Comparison of ENCODE assay signal across 24 mouse cellular contexts in the genomic region with DNA sequence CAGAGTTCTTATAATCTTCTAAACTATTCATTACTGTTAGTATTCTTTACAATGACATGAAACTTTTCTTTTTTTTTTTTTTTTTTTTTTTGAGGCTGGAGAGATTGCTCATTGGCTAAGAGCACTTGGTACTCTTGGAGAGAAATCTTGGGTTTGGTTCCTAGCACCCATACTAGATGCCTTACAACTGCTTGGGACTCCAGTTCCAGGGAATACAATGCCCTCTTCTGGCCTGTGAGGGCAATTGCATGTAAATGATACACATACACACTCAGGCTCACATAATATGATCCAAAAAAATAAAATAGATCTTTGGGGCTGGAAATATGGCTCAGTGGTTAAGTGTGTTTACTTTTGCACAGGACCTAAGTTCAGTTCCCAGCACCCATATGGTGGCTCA. TPM values are rescaled to one million over a fixed set of nuclear protein-coding genes. Genes with fewer than 3 reads are reported as not detected.
DNase-seq lines count a peak whose midpoint lies in the region; ATAC-seq and TF ChIP-seq lines count a peak whose summit lies in the region.
"Had no signal": no experiment of that assay in that cellular context is flagged by ENCODE, and none has a peak within 500 bp of the region (broad histone marks: within the 10 kb centered on the region; RNA-seq: fewer than 3 reads in every experiment).

No protein-coding gene starts in this region.

- no peak overlapping the region for H3K4me2 ChIP-seq in intestine, postnatal 0 days (replicated peaks; ENCODE audit: low read depth)
- H3K4me2 ChIP-seq in intestine, embryonic 15.5 days (replicated peaks): no peak overlapping the region
- H3K4me2 ChIP-seq in midbrain, postnatal 0 days (ENCODE audit: low read depth, low read length, poor library complexity, severe bottlenecking): no peak overlapping the region
- no peak overlapping the region for H3K4me2 ChIP-seq in midbrain, embryonic 13.5 days (replicated peaks)
- H3K4me2 ChIP-seq: embryonic facial prominence, embryonic 15.5 days; forebrain, embryonic 15.5 days; hindbrain, embryonic 13.5 days; liver, embryonic 13.5 days; lung, embryonic 15.5 days; neural tube, embryonic 15.5 days had no signal

- no peaks in the 10 kb centered on the region for H3K9me3 ChIP-seq in intestine, postnatal 0 days (ENCODE audit: control insufficient read depth)
- H3K9me3 ChIP-seq in intestine, embryonic 15.5 days: no peaks in the 10 kb centered on the region
- no peaks in the 10 kb centered on the region for H3K9me3 ChIP-seq in midbrain, postnatal 0 days (ENCODE audit: low read length)
- no peaks in the 10 kb centered on the region for H3K9me3 ChIP-seq in midbrain, embryonic 13.5 days
- H3K9me3 ChIP-seq: embryonic facial prominence, embryonic 15.5 days; forebrain, embryonic 15.5 days; hindbrain, embryonic 13.5 days; limb, embryonic 10.5 days; liver, embryonic 13.5 days; lung, embryonic 15.5 days; neural tube, embryonic 15.5 days had no signal

- peak; percentile 33; the same call in 1 of the 2 replicates for TF ChIP-seq CTCF in intestine, postnatal 0 days (IDR thresholded peaks at IDR 0.05; ENCODE audit: low read depth)
- TF ChIP-seq CTCF in midbrain, postnatal 0 days (IDR thresholded peaks at IDR 0.05): peak; percentile 12; the same call in 1 of the 2 replicates

- H3K9ac ChIP-seq in intestine, postnatal 0 days (ENCODE audit: low read depth, low read length): no peak overlapping the region
- H3K9ac ChIP-seq in intestine, embryonic 15.5 days: no peak overlapping the region
- no peak overlapping the region for H3K9ac ChIP-seq in midbrain, postnatal 0 days (replicated peaks; ENCODE audit: low read length, poor library complexity, severe bottlenecking)
- H3K9ac ChIP-seq in midbrain, embryonic 13.5 days (replicated peaks): no peak overlapping the region
- H3K9ac ChIP-seq: embryonic facial prominence, embryonic 15.5 days; forebrain, embryonic 15.5 days; hindbrain, embryonic 13.5 days; liver, embryonic 13.5 days; lung, embryonic 15.5 days; neural tube, embryonic 15.5 days had no signal

- H3K4me3 ChIP-seq in intestine, postnatal 0 days (ENCODE audit: low read depth, low read length): no peak overlapping the region
- H3K4me3 ChIP-seq in intestine, embryonic 15.5 days (replicated peaks): no peak overlapping the region
- H3K4me3 ChIP-seq in midbrain, postnatal 0 days (ENCODE audit: low read depth, low read length): no peak overlapping the region
- H3K4me3 ChIP-seq in midbrain, embryonic 13.5 days (replicated peaks): no peak overlapping the region
- H3K4me3 ChIP-seq: embryonic facial prominence, embryonic 15.5 days; forebrain, embryonic 15.5 days; hindbrain, embryonic 13.5 days; limb, embryonic 10.5 days; liver, embryonic 13.5 days; lung, embryonic 15.5 days; midbrain, embryonic 10.5 days; neural tube, embryonic 15.5 days had no signal

- H3K36me3 ChIP-seq in intestine, postnatal 0 days (ENCODE audit: control insufficient read depth, insufficient read depth): peaks cover 28% of the 10 kb centered on the region
- H3K36me3 ChIP-seq in intestine, embryonic 15.5 days: 0 out of 2 replicates have a peak, but pooled peaks cover 6% of the 10 kb centered on the region
- H3K36me3 ChIP-seq in midbrain, postnatal 0 days (ENCODE audit: insufficient read depth, low read length): peaks cover 20% of the 10 kb centered on the region
- H3K36me3 ChIP-seq in midbrain, embryonic 13.5 days: peaks cover 55% of the 10 kb centered on the region

- no peak for DNase-seq in midbrain, postnatal 0 days (ENCODE audit: low spot score)
- peak; percentile 45 for DNase-seq in ZHBTc4 (ENCODE audit: low read depth, low spot score)
- DNase-seq in adrenal gland, postnatal 4 days (ENCODE audit: low spot score in 2 of 2): no peak
- DNase-seq: adrenal gland, postnatal 10 days; B cell, adult 2 months; cerebellum, adult 8-10 months; gastrocnemius, postnatal 25 days; kidney, adult 8-10 months; kidney, postnatal 10 days; liver, embryonic 13.5 days; thymus, postnatal 14 days had no signal

- H3K27me3 ChIP-seq in intestine, postnatal 0 days (replicated peaks; ENCODE audit: control insufficient read depth, insufficient read depth, low read length): no peaks in the 10 kb centered on the region
- no peaks in the 10 kb centered on the region for H3K27me3 ChIP-seq in intestine, embryonic 15.5 days (replicated peaks)
- H3K27me3 ChIP-seq in midbrain, postnatal 0 days (ENCODE audit: insufficient read depth, low read length): no peaks in the 10 kb centered on the region
- H3K27me3 ChIP-seq in midbrain, embryonic 13.5 days: no peaks in the 10 kb centered on the region
- H3K27me3 ChIP-seq: embryonic facial prominence, embryonic 15.5 days; forebrain, embryonic 15.5 days; hindbrain, embryonic 13.5 days; liver, embryonic 13.5 days; lung, embryonic 15.5 days; neural tube, embryonic 15.5 days had no signal

- H3K27ac ChIP-seq in intestine, postnatal 0 days (ENCODE audit: low read depth, low read length): no peak overlapping the region
- no peak overlapping the region for H3K27ac ChIP-seq in intestine, embryonic 15.5 days
- H3K27ac ChIP-seq in midbrain, postnatal 0 days (ENCODE audit: low read depth, low read length): no peak overlapping the region
- no peak overlapping the region for H3K27ac ChIP-seq in midbrain, embryonic 13.5 days
- H3K27ac ChIP-seq: embryonic facial prominence, embryonic 15.5 days; forebrain, embryonic 15.5 days; hindbrain, embryonic 13.5 days; limb, embryonic 10.5 days; liver, embryonic 13.5 days; lung, embryonic 15.5 days; macrophage; midbrain, embryonic 10.5 days; neural tube, embryonic 15.5 days had no signal

- ATAC-seq in intestine, postnatal 0 days: no peak
- no peak for ATAC-seq in intestine, embryonic 15.5 days
- ATAC-seq in midbrain, postnatal 0 days (ENCODE audit: low FRiP score): no peak
- no peak for ATAC-seq in midbrain, embryonic 13.5 days
- no peak for ATAC-seq in cerebellum, adult (ENCODE audit: insufficient number of reproducible peaks, low FRiP score, low TSS enrichment)
- ATAC-seq: forebrain, embryonic 15.5 days; inflammation-experienced regulatory T-cells, adult 6 months had no signal

- H3K4me1 ChIP-seq in intestine, postnatal 0 days (replicated peaks; ENCODE audit: control insufficient read depth, insufficient read depth, low read length): no peaks in the 10 kb centered on the region
- H3K4me1 ChIP-seq in intestine, embryonic 15.5 days (replicated peaks): no peaks in the 10 kb centered on the region
- no peaks in the 10 kb centered on the region for H3K4me1 ChIP-seq in midbrain, postnatal 0 days (ENCODE audit: insufficient read depth, low read length)
- 0 out of 2 replicates have a peak, but pooled peaks cover 3% of the 10 kb centered on the region for H3K4me1 ChIP-seq in midbrain, embryonic 13.5 days (replicated peaks)
- H3K4me1 ChIP-seq: embryonic facial prominence, embryonic 15.5 days; forebrain, embryonic 15.5 days; limb, embryonic 10.5 days; liver, embryonic 13.5 days; lung, embryonic 15.5 days; midbrain, embryonic 10.5 days had no signal

RNA-seq across cellular contexts. Expression of a gene that starts 8.8 kb away (rescaled TPM):
- polyA plus RNA-seq in intestine, postnatal 0 days (2015; fragmentation: Nextera tagmentation; extraction: Ambion mirVana): 24.7 and 25.1 TPM in 2 replicates
- polyA plus RNA-seq in intestine, embryonic 15.5 days (2015; fragmentation: Nextera tagmentation; extraction: Ambion mirVana): 31.0 and 31.8 TPM in 2 replicates
- total RNA-seq in midbrain, postnatal 0 days (2014; rRNA removed): 40.4 and 50.2 TPM in 2 replicates
- polyA plus RNA-seq in midbrain, postnatal 0 days (2015; fragmentation: Nextera tagmentation; extraction: Ambion mirVana): 51.8 and 61.2 TPM in 2 replicates
- 80.1 and 81.0 TPM in 2 replicates for polyA plus RNA-seq in midbrain, embryonic 13.5 days (2015; fragmentation: Nextera tagmentation; extraction: Ambion mirVana)
- total RNA-seq in adrenal gland, postnatal 4 days (2021): 10 to 100 TPM; 73.3 to 73.4 TPM

RNA-seq across cellular contexts. Expression of a gene that starts 36.7 kb away (rescaled TPM):
- polyA plus RNA-seq in intestine, postnatal 0 days (2015; fragmentation: Nextera tagmentation; extraction: Ambion mirVana): 37.4 and 38.1 TPM in 2 replicates
- polyA plus RNA-seq in intestine, embryonic 15.5 days (2015; fragmentation: Nextera tagmentation; extraction: Ambion mirVana): 46.6 TPM in 2 replicates
- total RNA-seq in midbrain, postnatal 0 days (2014; rRNA removed): 154 and 206 TPM in 2 replicates
- 68.6 and 71.4 TPM in 2 replicates for polyA plus RNA-seq in midbrain, postnatal 0 days (2015; fragmentation: Nextera tagmentation; extraction: Ambion mirVana)
- 51.7 and 51.9 TPM in 2 replicates for polyA plus RNA-seq in midbrain, embryonic 13.5 days (2015; fragmentation: Nextera tagmentation; extraction: Ambion mirVana)
- total RNA-seq in adrenal gland, postnatal 4 days (2021): 10 to 100 TPM; 80.8 to 87.5 TPM
